ENCODE assay signal across 9 mouse cellular contexts in genomic region chr6:89003197-89003923, GRCm38 (mm10).
DNase-seq lines count a peak whose midpoint lies in the region; ATAC-seq and TF ChIP-seq lines count a peak whose summit lies in the region.
"Had no signal": no experiment of that assay in that cellular context is flagged by ENCODE, and none has a peak within 500 bp of the region (broad histone marks: within the 10 kb centered on the region; RNA-seq: fewer than 3 reads in every experiment).

No protein-coding gene starts in this region.

- no peak for TF ChIP-seq CTCF in lung, postnatal 0 days (IDR thresholded peaks at IDR 0.05)
- TF ChIP-seq CTCF in lung, adult 2 months (IDR thresholded peaks at IDR 0.05; ENCODE audit: insufficient read depth, low read length) = no peak

- no peaks in the 10 kb centered on the region for H3K27me3 ChIP-seq in lung, postnatal 0 days (replicated peaks; ENCODE audit: insufficient read depth, low read length)
- no peaks in the 10 kb centered on the region for H3K27me3 ChIP-seq in stomach, embryonic 16.5 days (ENCODE audit: control insufficient read depth, insufficient read depth, low read length)

- no peaks in the 10 kb centered on the region; the same call in 1 of the 2 replicates for H3K4me1 ChIP-seq in lung, postnatal 0 days (ENCODE audit: insufficient read depth, low read depth, low read length)
- H3K4me1 ChIP-seq in lung, adult 2 months (ENCODE audit: control insufficient read depth, insufficient read depth, low read length) = peaks cover 8% of the 10 kb centered on the region; the same call in 1 of the 2 replicates
- peaks cover 11% of the 10 kb centered on the region for H3K4me1 ChIP-seq in stomach, embryonic 16.5 days (ENCODE audit: control insufficient read depth, insufficient read depth, low read length)

- DNase-seq in lung, postnatal 0 days (ENCODE audit: low spot score) = peak; percentile 47
- DNase-seq in lung, adult 2 months = no peak
- peak; percentile 23 to 46 for DNase-seq in heart, postnatal 10 days
- DNase-seq in kidney, postnatal 10 days = peak; percentile 65
- DNase-seq in layer of hippocampus, postnatal 10 days (ENCODE audit: low spot score in 2 of 2) = no peak
- DNase-seq in urinary bladder, postnatal 14 days (ENCODE audit: low spot score) = no peak
- no peak for DNase-seq in ovary, adult 18-20 months (ENCODE audit: low spot score)

- TF ChIP-seq POLR2A in lung, adult 2 months (IDR thresholded peaks at IDR 0.05; ENCODE audit: borderline replicate concordance, extremely low read depth, low read depth, low read length) = no peak

- no peak for TF ChIP-seq EP300 in lung, postnatal 0 days (IDR thresholded peaks at IDR 0.05)

- no peak overlapping the region for H3K27ac ChIP-seq in lung, postnatal 0 days (ENCODE audit: low read length)
- peak overlapping the region; percentile 44; the same call in 1 of the 2 replicates for H3K27ac ChIP-seq in stomach, embryonic 16.5 days (ENCODE audit: low read length)
- H3K27ac ChIP-seq: liver, embryonic 14.5 days had no signal

- H3K4me3 ChIP-seq in lung, postnatal 0 days (ENCODE audit: low read depth, low read length) = no peak overlapping the region
- H3K4me3 ChIP-seq in lung, adult 2 months (replicated peaks; ENCODE audit: extremely low read depth, low read depth, low read length) = no peak overlapping the region
- no peak overlapping the region for H3K4me3 ChIP-seq in stomach, embryonic 16.5 days (replicated peaks; ENCODE audit: low read length)

- H3K9ac ChIP-seq in lung, postnatal 0 days (replicated peaks; ENCODE audit: low read depth) = no peak overlapping the region
- H3K9ac ChIP-seq in stomach, embryonic 16.5 days (ENCODE audit: low read length) = no peak overlapping the region; the same call in 1 of the 2 replicates
- H3K9ac ChIP-seq: liver, embryonic 14.5 days had no signal

- intact Hi-C loops in heart, postnatal 10 days (cut with DNase I) = no loop called here

- H3K9me3 ChIP-seq in lung, postnatal 0 days (ENCODE audit: low read length) = no peaks in the 10 kb centered on the region
- H3K9me3 ChIP-seq in stomach, embryonic 16.5 days (replicated peaks; ENCODE audit: control insufficient read depth, low read length) = no peaks in the 10 kb centered on the region

- WGBS in lung, postnatal 0 days = 36% methylated on average over 5 of the region's 6 CpGs
- 27% methylated on average over 5 of the region's 6 CpGs for WGBS in lung, adult 2 months
- WGBS in stomach, embryonic 16.5 days = 38% methylated on average over 5 of the region's 6 CpGs

- no peaks in the 10 kb centered on the region for H3K36me3 ChIP-seq in lung, postnatal 0 days (ENCODE audit: insufficient read depth, low read length)
- no peaks in the 10 kb centered on the region for H3K36me3 ChIP-seq in stomach, embryonic 16.5 days (ENCODE audit: control insufficient read depth, insufficient read depth, low read length)

- ATAC-seq in lung, postnatal 0 days = peak; percentile 76
- peak; percentile 70 for ATAC-seq in stomach, embryonic 16.5 days (ENCODE audit: insufficient read depth, low FRiP score)

- no peak overlapping the region for H3K4me2 ChIP-seq in lung, postnatal 0 days (replicated peaks; ENCODE audit: low read depth, low read length)
- no peak overlapping the region for H3K4me2 ChIP-seq in stomach, embryonic 16.5 days (ENCODE audit: low read depth, low read length)

Comparison
In these comparisons a context has a peak if more than half of its experiments do, and no peak if none do; other contexts are left out.
1. DNase-seq: peak in lung, postnatal 0 days (single experiment), heart, postnatal 10 days (2 of 2) and kidney, postnatal 10 days (single experiment); none in lung, adult 2 months (single experiment), layer of hippocampus, postnatal 10 days (0 of 2), urinary bladder, postnatal 14 days (single experiment) and ovary, adult 18-20 months (single experiment).